ENCODE assay signal across 8 mouse cellular contexts in the genomic region with DNA sequence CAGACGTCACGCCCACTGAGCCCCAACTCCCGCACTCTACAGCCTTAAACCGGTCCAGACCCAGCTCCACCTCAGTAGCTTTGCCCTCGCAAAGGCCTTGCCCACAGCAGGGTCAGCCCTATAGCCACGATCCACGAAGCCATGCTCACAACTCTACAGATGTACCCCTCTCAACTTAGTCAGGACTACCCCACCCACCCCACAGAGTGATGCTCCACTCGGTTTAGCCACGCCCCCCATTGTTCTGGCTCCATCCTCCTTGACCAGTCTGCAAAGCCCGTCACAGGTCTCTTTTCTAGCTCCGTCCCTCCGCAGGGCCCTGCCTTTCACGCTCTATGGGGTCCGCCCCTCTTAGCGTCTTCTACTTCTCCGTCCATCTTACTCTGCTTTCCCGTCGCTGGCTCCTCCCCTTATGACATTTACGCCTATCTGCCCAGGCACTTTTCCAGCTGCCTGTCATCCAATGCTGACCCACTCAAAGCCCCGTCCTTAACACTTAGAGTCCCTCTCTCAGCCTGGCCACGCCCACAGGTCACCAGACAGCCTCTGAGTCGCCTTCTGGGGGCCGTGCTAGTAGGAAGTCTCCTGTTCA. TPM values are rescaled to one million over a fixed set of nuclear protein-coding genes. Genes with fewer than 3 reads are reported as not detected.
DNase-seq lines count a peak whose midpoint lies in the region; ATAC-seq lines count a peak whose summit lies in the region.

No protein-coding gene starts in this region.

- H3K4me3 ChIP-seq in lung, embryonic 16.5 days (ENCODE audit: low read length) = peak overlapping the region; percentile 32
- peak overlapping the region; percentile 31 for H3K4me3 ChIP-seq in forebrain, embryonic 14.5 days (ENCODE audit: low read depth, low read length)
- peak overlapping the region; percentile 28 for H3K4me3 ChIP-seq in limb, embryonic 12.5 days (replicated peaks)
- H3K4me3 ChIP-seq in stomach, embryonic 15.5 days (replicated peaks) = peak overlapping the region; percentile 20

- no peak overlapping the region for H3K9ac ChIP-seq in lung, embryonic 16.5 days (ENCODE audit: low read length)
- H3K9ac ChIP-seq in forebrain, embryonic 14.5 days (ENCODE audit: low read length) = peak overlapping the region; percentile 40
- H3K9ac ChIP-seq in limb, embryonic 12.5 days (replicated peaks) = no peak overlapping the region
- no peak overlapping the region for H3K9ac ChIP-seq in stomach, embryonic 15.5 days

- no peak overlapping the region for H3K27ac ChIP-seq in lung, embryonic 16.5 days (ENCODE audit: low read length)
- no peak overlapping the region for H3K27ac ChIP-seq in forebrain, embryonic 14.5 days (ENCODE audit: low read depth, low read length)
- no peak overlapping the region for H3K27ac ChIP-seq in limb, embryonic 12.5 days
- no peak overlapping the region for H3K27ac ChIP-seq in stomach, embryonic 15.5 days

- peaks cover 100% of the 10 kb centered on the region for H3K27me3 ChIP-seq in lung, embryonic 16.5 days (ENCODE audit: control insufficient read depth, insufficient read depth, low read depth, low read length)
- peaks cover 100% of the 10 kb centered on the region for H3K27me3 ChIP-seq in forebrain, embryonic 14.5 days (replicated peaks; ENCODE audit: control insufficient read depth, insufficient read depth, low read length)
- peaks cover 100% of the 10 kb centered on the region for H3K27me3 ChIP-seq in limb, embryonic 12.5 days
- H3K27me3 ChIP-seq in stomach, embryonic 15.5 days (replicated peaks) = peaks cover 100% of the 10 kb centered on the region

- H3K4me1 ChIP-seq in lung, embryonic 16.5 days (replicated peaks; ENCODE audit: control insufficient read depth, insufficient read depth, low read length) = peaks cover 12% of the 10 kb centered on the region
- H3K4me1 ChIP-seq in forebrain, embryonic 14.5 days (ENCODE audit: control insufficient read depth, insufficient read depth, low read length) = peaks cover 2% of the 10 kb centered on the region; the same call in 1 of the 2 replicates
- peaks cover 12% of the 10 kb centered on the region for H3K4me1 ChIP-seq in limb, embryonic 12.5 days (replicated peaks)
- H3K4me1 ChIP-seq in stomach, embryonic 15.5 days = peaks cover 30% of the 10 kb centered on the region

- ATAC-seq in lung, embryonic 16.5 days (ENCODE audit: low read depth) = peak; percentile 75
- ATAC-seq in forebrain, embryonic 14.5 days = peak; percentile 44
- peak; percentile 57; the same call in 1 of the 2 replicates for ATAC-seq in limb, embryonic 12.5 days (ENCODE audit: insufficient number of reproducible peaks, insufficient read depth, low FRiP score, low TSS enrichment, low read depth)
- peak; percentile 32; the same call in 1 of the 2 replicates for ATAC-seq in stomach, embryonic 15.5 days (ENCODE audit: insufficient read depth, low FRiP score, low read depth)

- no peak for DNase-seq in lung, postnatal 36 days
- no peak for DNase-seq in forebrain, embryonic 14.5 days (ENCODE audit: low spot score)
- no peak for DNase-seq in adrenal gland, postnatal 14 days
- DNase-seq in spleen, adult 18-20 months = no peak
- no peak for DNase-seq in thymus, postnatal 25 days

- H3K9me3 ChIP-seq in lung, embryonic 16.5 days (ENCODE audit: control insufficient read depth, low read length) = no peaks in the 10 kb centered on the region
- no peaks in the 10 kb centered on the region for H3K9me3 ChIP-seq in forebrain, embryonic 14.5 days (replicated peaks; ENCODE audit: control insufficient read depth, low read length)
- no peaks in the 10 kb centered on the region for H3K9me3 ChIP-seq in limb, embryonic 12.5 days
- H3K9me3 ChIP-seq in stomach, embryonic 15.5 days = no peaks in the 10 kb centered on the region

- WGBS in lung, embryonic 16.5 days = 7% methylated on average over 23 of the region's 23 CpGs
- under 1% methylated on average over 23 of the region's 23 CpGs for WGBS in forebrain, embryonic 14.5 days
- WGBS in limb, embryonic 12.5 days = 2% methylated on average over 23 of the region's 23 CpGs
- WGBS in stomach, embryonic 15.5 days = 4% methylated on average over 23 of the region's 23 CpGs

- peak overlapping the region; percentile 51 for H3K4me2 ChIP-seq in lung, embryonic 16.5 days (ENCODE audit: low read depth, low read length)
- peak overlapping the region; percentile 49 for H3K4me2 ChIP-seq in forebrain, embryonic 14.5 days (ENCODE audit: low read length)
- H3K4me2 ChIP-seq in limb, embryonic 12.5 days = peak overlapping the region; percentile 52
- H3K4me2 ChIP-seq in stomach, embryonic 15.5 days = peak overlapping the region; percentile 50

- H3K36me3 ChIP-seq in lung, embryonic 16.5 days (ENCODE audit: control insufficient read depth, insufficient read depth, low read length) = no peaks in the 10 kb centered on the region
- H3K36me3 ChIP-seq in forebrain, embryonic 14.5 days (ENCODE audit: control insufficient read depth, insufficient read depth, low read length) = no peaks in the 10 kb centered on the region
- H3K36me3 ChIP-seq in limb, embryonic 12.5 days = no peaks in the 10 kb centered on the region
- no peaks in the 10 kb centered on the region for H3K36me3 ChIP-seq in stomach, embryonic 15.5 days

RNA-seq across cellular contexts. Expression of a gene that starts 2.8 kb away (rescaled TPM):
- 1.4 and 1.5 TPM in 2 replicates for polyA plus RNA-seq in lung, embryonic 16.5 days (2015; fragmentation: Nextera tagmentation; extraction: Ambion mirVana)
- polyA plus RNA-seq in forebrain, embryonic 14.5 days (2014; fragmentation: Nextera tagmentation; extraction: Ambion mirVana) = 0.63 TPM in 1 of 2 replicates, not detected in the other
- 0.54 and 0.64 TPM in 2 replicates for polyA plus RNA-seq in limb, embryonic 12.5 days (2016; fragmentation: Nextera tagmentation; extraction: Ambion mirVana)
- 1.4 and 2.0 TPM in 2 replicates for polyA plus RNA-seq in stomach, embryonic 15.5 days (2015; fragmentation: Nextera tagmentation; extraction: Ambion mirVana)
- 8.0 and 9.8 TPM in 2 replicates for total RNA-seq in adrenal gland, postnatal 14 days (2021)

RNA-seq across cellular contexts. Expression of a gene that starts 10.1 kb away (rescaled TPM):
- polyA plus RNA-seq in lung, embryonic 16.5 days (2015; fragmentation: Nextera tagmentation; extraction: Ambion mirVana) = 8.9 and 9.1 TPM in 2 replicates
- 1.4 and 2.1 TPM in 2 replicates for polyA plus RNA-seq in forebrain, embryonic 14.5 days (2014; fragmentation: Nextera tagmentation; extraction: Ambion mirVana)
- polyA plus RNA-seq in limb, embryonic 12.5 days (2016; fragmentation: Nextera tagmentation; extraction: Ambion mirVana) = 3.8 and 4.4 TPM in 2 replicates
- 9.1 and 9.6 TPM in 2 replicates for polyA plus RNA-seq in stomach, embryonic 15.5 days (2015; fragmentation: Nextera tagmentation; extraction: Ambion mirVana)
- total RNA-seq in adrenal gland, postnatal 14 days (2021) = 17.4 and 21.4 TPM in 2 replicates

RNA-seq across cellular contexts. Expression of a gene that starts 14.7 kb away (rescaled TPM):
- polyA plus RNA-seq in lung, embryonic 16.5 days (2015; fragmentation: Nextera tagmentation; extraction: Ambion mirVana) = 0.67 and 0.68 TPM in 2 replicates
- 13.9 and 16.7 TPM in 2 replicates for polyA plus RNA-seq in forebrain, embryonic 14.5 days (2014; fragmentation: Nextera tagmentation; extraction: Ambion mirVana)
- 0.60 and 0.86 TPM in 2 replicates for polyA plus RNA-seq in limb, embryonic 12.5 days (2016; fragmentation: Nextera tagmentation; extraction: Ambion mirVana)
- polyA plus RNA-seq in stomach, embryonic 15.5 days (2015; fragmentation: Nextera tagmentation; extraction: Ambion mirVana) = 1.1 TPM in 2 replicates
- 7.2 and 7.7 TPM in 2 replicates for total RNA-seq in adrenal gland, postnatal 14 days (2021)

RNA-seq across cellular contexts. Expression of a gene that starts 15.3 kb away (rescaled TPM):
- polyA plus RNA-seq in lung, embryonic 16.5 days (2015; fragmentation: Nextera tagmentation; extraction: Ambion mirVana) = 4.4 and 4.6 TPM in 2 replicates
- polyA plus RNA-seq in forebrain, embryonic 14.5 days (2014; fragmentation: Nextera tagmentation; extraction: Ambion mirVana) = 0.10 and 0.22 TPM in 2 replicates
- polyA plus RNA-seq in limb, embryonic 12.5 days (2016; fragmentation: Nextera tagmentation; extraction: Ambion mirVana) = 0.70 and 1.1 TPM in 2 replicates
- 10.4 and 12.2 TPM in 2 replicates for polyA plus RNA-seq in stomach, embryonic 15.5 days (2015; fragmentation: Nextera tagmentation; extraction: Ambion mirVana)
- 5.4 and 7.4 TPM in 2 replicates for total RNA-seq in adrenal gland, postnatal 14 days (2021)

RNA-seq across cellular contexts. Expression of a gene that starts 39.3 kb away (rescaled TPM):
- 6.5 and 8.0 TPM in 2 replicates for polyA plus RNA-seq in lung, embryonic 16.5 days (2015; fragmentation: Nextera tagmentation; extraction: Ambion mirVana)
- 38.6 and 47.4 TPM in 2 replicates for polyA plus RNA-seq in forebrain, embryonic 14.5 days (2014; fragmentation: Nextera tagmentation; extraction: Ambion mirVana)
- 5.5 and 6.0 TPM in 2 replicates for polyA plus RNA-seq in limb, embryonic 12.5 days (2016; fragmentation: Nextera tagmentation; extraction: Ambion mirVana)
- 7.6 and 8.3 TPM in 2 replicates for polyA plus RNA-seq in stomach, embryonic 15.5 days (2015; fragmentation: Nextera tagmentation; extraction: Ambion mirVana)
- 5.4 and 13.9 TPM in 2 replicates for total RNA-seq in adrenal gland, postnatal 14 days (2021)
